Mouse (Mus musculus) ES-Bruce4 (cell line): ENCODE data around the gene Cntf.

Experiments
- CTCF ChIP-seq: IDR thresholded peaks from one replicate; pipeline ENCODE4 v1.8.1; 2011; ENCODE audit warnings: low read depth, low read length
- EP300 ChIP-seq: IDR thresholded peaks from 2 replicates; pipeline ENCODE4 v1.6.1; 2011; ENCODE audit warnings: low read depth, low read length; ENCODE audit not compliant: insufficient read depth
- POLR2A ChIP-seq: IDR thresholded peaks from one replicate; pipeline ENCODE4 v1.8.1; 2011; ENCODE audit warnings: low read length; ENCODE audit not compliant: insufficient read depth

- TF ChIP-seq CTCF (no peak), EP300 (no peak), POLR2A (no peak)
Observed at GRCm38 (mm10) chr19:12756286-12756685, 9.1 kb downstream of the Cntf start.
